Mouse (Mus musculus) stomach, postnatal 0 days (tissue): ENCODE measurements around the gene Epm2a.

ENCODE experiments used
- CTCF ChIP-seq: IDR thresholded peaks from 2 replicates; pipeline ENCODE4 v1.5.1; 2016; ENCODE audit warnings: antibody characterized with exemption, low read depth, mild to moderate bottlenecking, moderate library complexity
- EP300 ChIP-seq: optimal IDR thresholded peaks from 2 replicates; pipeline ENCODE3; 2016; ENCODE audit warnings: antibody characterized with exemption

- TF ChIP-seq CTCF: no peak
- no peak for TF ChIP-seq EP300
Measured at GRCm38 (mm10) chr10:11354609-11355008, 11.4 kb downstream of the Epm2a start.
